Comparison of ENCODE assay signal across 8 mouse cellular contexts in genomic region chr1:57775496-57775790, GRCm38 (mm10). TPM values are rescaled to one million over a fixed set of nuclear protein-coding genes. Genes with fewer than 3 reads are reported as not detected.
DNase-seq lines count a peak whose midpoint lies in the region; ATAC-seq lines count a peak whose summit lies in the region.

No protein-coding gene starts in this region.

- peak overlapping the region; percentile 93 for H3K4me3 ChIP-seq in brown adipose tissue, adult 24 weeks (ENCODE audit: insufficient read depth, low read depth, low read length)
- peak overlapping the region; percentile 61 for H3K4me3 ChIP-seq in liver, embryonic 12.5 days
- H3K4me3 ChIP-seq in stomach, embryonic 14.5 days (ENCODE audit: low read depth, low read length) = peak overlapping the region; percentile 85

- WGBS in liver, embryonic 12.5 days (ENCODE audit: insufficient replicate concordance) = under 1% methylated on average over 14 of the region's 14 CpGs
- under 1% methylated on average over 14 of the region's 14 CpGs for WGBS in stomach, embryonic 14.5 days

- no peaks in the 10 kb centered on the region for H3K36me3 ChIP-seq in liver, embryonic 12.5 days
- H3K36me3 ChIP-seq in stomach, embryonic 14.5 days (ENCODE audit: control insufficient read depth, insufficient read depth, low read length) = no peaks in the 10 kb centered on the region

- H3K9me3 ChIP-seq in liver, embryonic 12.5 days (replicated peaks) = no peaks in the 10 kb centered on the region
- H3K9me3 ChIP-seq in stomach, embryonic 14.5 days (ENCODE audit: control insufficient read depth, low read depth, low read length) = no peaks in the 10 kb centered on the region

- H3K4me1 ChIP-seq in brown adipose tissue, adult 24 weeks (ENCODE audit: control insufficient read depth, insufficient read depth, insufficient read length, low read length) = no peaks in the 10 kb centered on the region
- H3K4me1 ChIP-seq in liver, embryonic 12.5 days = no peaks in the 10 kb centered on the region
- H3K4me1 ChIP-seq in stomach, embryonic 14.5 days (ENCODE audit: control insufficient read depth, insufficient read depth, low read length) = peaks cover 5% of the 10 kb centered on the region; the same call in 1 of the 2 replicates

- peak overlapping the region; percentile 69 for H3K9ac ChIP-seq in liver, embryonic 12.5 days
- peak overlapping the region; percentile 97 for H3K9ac ChIP-seq in stomach, embryonic 14.5 days (replicated peaks; ENCODE audit: low read depth, low read length)

- peak overlapping the region; percentile 71 for H3K4me2 ChIP-seq in liver, embryonic 12.5 days
- H3K4me2 ChIP-seq in stomach, embryonic 14.5 days (replicated peaks; ENCODE audit: low read depth, low read length) = peak overlapping the region; percentile 76

- ATAC-seq in liver, embryonic 12.5 days = no peak
- ATAC-seq in stomach, embryonic 14.5 days (ENCODE audit: insufficient number of reproducible peaks, insufficient read depth, low FRiP score, low read depth) = no peak
- no peak for ATAC-seq in CD4-positive, CD25-positive, alpha-beta regulatory T cell, adult 4 months

- H3K27ac ChIP-seq in brown adipose tissue, adult 24 weeks (replicated peaks; ENCODE audit: low read depth, low read length) = no peak overlapping the region
- peak overlapping the region; percentile 75 for H3K27ac ChIP-seq in liver, embryonic 12.5 days
- H3K27ac ChIP-seq in stomach, embryonic 14.5 days (ENCODE audit: low read length) = peak overlapping the region; percentile 99

- DNase-seq in left cerebral cortex, postnatal 25 days (ENCODE audit: low spot score in 2 of 2) = peak; percentile 28 to 40
- no peak for DNase-seq in left cerebral cortex, postnatal 4 days
- DNase-seq in frontal cortex, postnatal 36 days (ENCODE audit: low spot score in 2 of 2) = peak; percentile 32 to 36
- DNase-seq in layer of hippocampus, adult 18-20 months (ENCODE audit: low spot score in 2 of 2) = no peak

- intact Hi-C loops in left cerebral cortex, postnatal 25 days (cut with DNase I) = loop anchor here (2.0 to 5.0 kb wide), 3 partner anchors 52 to 347 kb away; no protein-coding TSS in a partner anchor
- intact Hi-C loops in left cerebral cortex, postnatal 4 days (cut with DNase I) = loop anchor here (2.0 to 10.0 kb wide), 3 partner anchors 147 to 347 kb away; no protein-coding TSS in a partner anchor

- peaks cover 37% of the 10 kb centered on the region for H3K27me3 ChIP-seq in liver, embryonic 12.5 days (replicated peaks)
- H3K27me3 ChIP-seq in stomach, embryonic 14.5 days (ENCODE audit: control insufficient read depth, insufficient read depth, low read length) = no peaks in the 10 kb centered on the region

RNA-seq across cellular contexts. Expression of gene Spats2l, which starts 1.5 kb away (rescaled TPM):
- 10 to 100 TPM; 47.5 to 47.8 TPM for total RNA-seq in left cerebral cortex, postnatal 25 days (2021)
- total RNA-seq in left cerebral cortex, postnatal 4 days (2021) = 10 to 100 TPM; 42.9 to 44.1 TPM
- polyA plus RNA-seq in brown adipose tissue, adult 24 weeks (2012; ENCODE audit: insufficient read depth, insufficient read length, missing spikeins) = 2.2 TPM in 2 replicates
- polyA plus RNA-seq in liver, embryonic 12.5 days (2016; fragmentation: Nextera tagmentation; extraction: Ambion mirVana) = 9.9 and 12.5 TPM in 2 replicates
- 130 and 132 TPM in 2 replicates for polyA plus RNA-seq in stomach, embryonic 14.5 days (2014; fragmentation: Nextera tagmentation; extraction: Ambion mirVana)
- 1 to 10 TPM in 1 of 2 experiments, under 1 TPM in 1; 0.54 to 1.0 TPM for polyA plus RNA-seq in CD4-positive, CD25-positive, alpha-beta regulatory T cell, adult 4 months (2017; shearing (Covaris generic))
- 10 to 100 TPM; 21.2 to 24.7 TPM for total RNA-seq in layer of hippocampus, adult 18-20 months (2021)

Comparison
In these comparisons a context has a peak if more than half of its experiments do, and no peak if none do; other contexts are left out.
1. DNase-seq: peak in left cerebral cortex, postnatal 25 days (2 of 2) and frontal cortex, postnatal 36 days (2 of 2); none in left cerebral cortex, postnatal 4 days (single experiment) and layer of hippocampus, adult 18-20 months (0 of 2).
2. Peak in every context shown above with its lines, with median percentiles within 50 percentile points of each other: H3K4me3 ChIP-seq.